Comparison of ENCODE assay signal across 12 mouse cellular contexts in the genomic region with DNA sequence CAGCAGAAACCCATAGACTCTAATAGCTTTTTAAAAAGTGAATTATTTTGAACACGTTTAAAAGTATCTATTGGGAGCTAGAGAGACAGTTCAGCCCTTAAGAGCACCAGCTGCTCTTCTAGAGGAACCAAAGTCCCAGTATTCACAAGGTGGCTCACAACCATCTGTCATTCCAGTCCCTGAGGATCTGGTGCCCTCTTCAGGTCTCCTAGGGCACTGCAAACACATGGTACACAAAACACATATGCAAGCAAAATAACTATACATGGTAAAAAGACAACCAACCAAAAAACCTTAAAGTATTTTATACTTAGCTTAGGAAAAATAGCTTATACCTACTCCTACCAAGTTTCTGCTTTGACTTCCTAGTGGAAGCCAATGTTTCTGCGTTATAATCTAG. TPM values are rescaled to one million over a fixed set of nuclear protein-coding genes. Genes with fewer than 3 reads are reported as not detected.
DNase-seq lines count a peak whose midpoint lies in the region; ATAC-seq and TF ChIP-seq lines count a peak whose summit lies in the region.
"Had no signal": no experiment of that assay in that cellular context is flagged by ENCODE, and none has a peak within 500 bp of the region (broad histone marks: within the 10 kb centered on the region; RNA-seq: fewer than 3 reads in every experiment).

No protein-coding gene starts in this region.

- no peak overlapping the region for H3K27ac ChIP-seq in forebrain, postnatal 0 days (ENCODE audit: low read depth, low read length)
- no peak overlapping the region for H3K27ac ChIP-seq in forebrain, embryonic 11.5 days (ENCODE audit: low read depth, low read length)
- H3K27ac ChIP-seq in midbrain, embryonic 11.5 days (ENCODE audit: low read depth, low read length): no peak overlapping the region
- H3K27ac ChIP-seq in midbrain, embryonic 10.5 days (replicated peaks): no peak overlapping the region
- no peak overlapping the region for H3K27ac ChIP-seq in stomach, postnatal 0 days (replicated peaks)
- H3K27ac ChIP-seq: hindbrain, embryonic 10.5 days had no signal

- peaks cover 45% of the 10 kb centered on the region for H3K36me3 ChIP-seq in forebrain, postnatal 0 days (ENCODE audit: insufficient read depth)
- H3K36me3 ChIP-seq in forebrain, embryonic 11.5 days (ENCODE audit: control insufficient read depth, insufficient read depth, low read length): peaks cover 6% of the 10 kb centered on the region; the same call in 1 of the 2 replicates
- peaks cover 18% of the 10 kb centered on the region for H3K36me3 ChIP-seq in midbrain, embryonic 11.5 days (ENCODE audit: control insufficient read depth, insufficient read depth, low read length)
- peaks cover 67% of the 10 kb centered on the region for H3K36me3 ChIP-seq in midbrain, embryonic 10.5 days
- peaks cover 3% of the 10 kb centered on the region; the same call in 1 of the 2 replicates for H3K36me3 ChIP-seq in stomach, postnatal 0 days (ENCODE audit: control insufficient read depth, insufficient read depth, low read length)

- no peaks in the 10 kb centered on the region for H3K27me3 ChIP-seq in forebrain, postnatal 0 days (ENCODE audit: insufficient read depth, low read length)
- no peaks in the 10 kb centered on the region for H3K27me3 ChIP-seq in forebrain, embryonic 11.5 days (ENCODE audit: control insufficient read depth, insufficient read depth, low read length)
- no peaks in the 10 kb centered on the region for H3K27me3 ChIP-seq in midbrain, embryonic 11.5 days (ENCODE audit: control insufficient read depth, insufficient read depth, low read length)
- H3K27me3 ChIP-seq in midbrain, embryonic 10.5 days (ENCODE audit: low read depth, poor library complexity, severe bottlenecking): no peaks in the 10 kb centered on the region
- H3K27me3 ChIP-seq in stomach, postnatal 0 days (ENCODE audit: control insufficient read depth, insufficient read depth, low read length): no peaks in the 10 kb centered on the region

- no peak for DNase-seq in forebrain, postnatal 0 days
- DNase-seq in forebrain, embryonic 11.5 days (ENCODE audit: low spot score): no peak
- peak; percentile 82 for DNase-seq in midbrain, embryonic 11.5 days (ENCODE audit: low spot score, missing footprints)
- DNase-seq in midbrain, embryonic 10.5 days (ENCODE audit: low spot score): no peak
- peak; percentile 71 for DNase-seq in ZHBTc4 (ENCODE audit: low read depth, low spot score)
- no peak for DNase-seq in stomach, postnatal 0 days (ENCODE audit: low spot score)
- DNase-seq in cerebellum, adult 9-11 months: no peak
- DNase-seq in urinary bladder, postnatal 36 days (ENCODE audit: low spot score in 2 of 2): no peak
- DNase-seq: lung, postnatal 4 days had no signal

- peaks cover 5% of the 10 kb centered on the region; the same call in 1 of the 2 replicates for H3K4me1 ChIP-seq in forebrain, postnatal 0 days (ENCODE audit: insufficient read depth)
- H3K4me1 ChIP-seq in forebrain, embryonic 11.5 days (replicated peaks; ENCODE audit: control insufficient read depth, insufficient read depth, low read length): no peaks in the 10 kb centered on the region
- H3K4me1 ChIP-seq in midbrain, embryonic 11.5 days (ENCODE audit: control insufficient read depth, insufficient read depth, low read length): peaks cover 5% of the 10 kb centered on the region
- peaks cover 11% of the 10 kb centered on the region for H3K4me1 ChIP-seq in midbrain, embryonic 10.5 days
- H3K4me1 ChIP-seq in stomach, postnatal 0 days (replicated peaks; ENCODE audit: control insufficient read depth, insufficient read depth): no peaks in the 10 kb centered on the region

- no peak overlapping the region for H3K4me2 ChIP-seq in forebrain, postnatal 0 days (ENCODE audit: low read depth)
- H3K4me2 ChIP-seq in forebrain, embryonic 11.5 days (ENCODE audit: low read depth, low read length, severe bottlenecking): no peak overlapping the region
- no peak overlapping the region for H3K4me2 ChIP-seq in midbrain, embryonic 11.5 days
- no peak overlapping the region for H3K4me2 ChIP-seq in stomach, postnatal 0 days (replicated peaks; ENCODE audit: low read depth)

- peak; percentile 40 for TF ChIP-seq CTCF in forebrain, postnatal 0 days (IDR thresholded peaks at IDR 0.05; ENCODE audit: low read depth)
- peak; percentile 54 for TF ChIP-seq CTCF in stomach, postnatal 0 days (IDR thresholded peaks at IDR 0.05; ENCODE audit: low read depth)

- no peak overlapping the region for H3K4me3 ChIP-seq in forebrain, postnatal 0 days (ENCODE audit: low read depth, low read length)
- H3K4me3 ChIP-seq in forebrain, embryonic 11.5 days (ENCODE audit: low read depth, low read length): no peak overlapping the region
- no peak overlapping the region for H3K4me3 ChIP-seq in midbrain, embryonic 11.5 days (ENCODE audit: low read depth, low read length)
- no peak overlapping the region for H3K4me3 ChIP-seq in midbrain, embryonic 10.5 days
- H3K4me3 ChIP-seq in stomach, postnatal 0 days (ENCODE audit: low read depth, low read length): no peak overlapping the region
- H3K4me3 ChIP-seq: hindbrain, embryonic 10.5 days; myocyte had no signal

- TF ChIP-seq EP300 in stomach, postnatal 0 days (optimal IDR thresholded peaks at IDR 0.05): no peak

- WGBS in forebrain, postnatal 0 days: 92% methylated on average over 2 of the region's 2 CpGs
- 92% methylated on average over 2 of the region's 2 CpGs for WGBS in forebrain, embryonic 11.5 days
- WGBS in midbrain, embryonic 11.5 days: 86% methylated on average over 2 of the region's 2 CpGs
- 93% methylated on average over 2 of the region's 2 CpGs for WGBS in midbrain, embryonic 10.5 days
- WGBS in stomach, postnatal 0 days: 98% methylated on average over 2 of the region's 2 CpGs

- H3K9me3 ChIP-seq in forebrain, postnatal 0 days (ENCODE audit: low read length): no peaks in the 10 kb centered on the region
- peaks cover 2% of the 10 kb centered on the region; the same call in 1 of the 2 replicates for H3K9me3 ChIP-seq in forebrain, embryonic 11.5 days (ENCODE audit: control insufficient read depth, low read length)
- no peaks in the 10 kb centered on the region; the same call in 1 of the 2 replicates for H3K9me3 ChIP-seq in midbrain, embryonic 11.5 days (ENCODE audit: control insufficient read depth, low read length)
- H3K9me3 ChIP-seq in midbrain, embryonic 10.5 days (replicated peaks): no peaks in the 10 kb centered on the region; the same call in 1 of the 2 replicates
- no peaks in the 10 kb centered on the region for H3K9me3 ChIP-seq in stomach, postnatal 0 days (ENCODE audit: control insufficient read depth, low read length)

- no peak overlapping the region for H3K9ac ChIP-seq in forebrain, postnatal 0 days
- no peak overlapping the region for H3K9ac ChIP-seq in forebrain, embryonic 11.5 days (ENCODE audit: low read length)
- no peak overlapping the region for H3K9ac ChIP-seq in midbrain, embryonic 11.5 days (ENCODE audit: low read length)
- no peak overlapping the region for H3K9ac ChIP-seq in stomach, postnatal 0 days (ENCODE audit: low read length)

- ATAC-seq in forebrain, postnatal 0 days: no peak
- ATAC-seq in forebrain, embryonic 11.5 days (replicated peaks; ENCODE audit: low FRiP score): no peak
- no peak for ATAC-seq in midbrain, embryonic 11.5 days (ENCODE audit: low FRiP score)
- ATAC-seq in stomach, postnatal 0 days (ENCODE audit: low FRiP score, low TSS enrichment): no peak
- ATAC-seq: forebrain, embryonic 14.5 days had no signal

RNA-seq across cellular contexts. Expression of a gene that starts 3.3 kb away (rescaled TPM):
- total RNA-seq in forebrain, postnatal 0 days (2014; rRNA removed): 18.4 and 19.2 TPM in 2 replicates
- polyA plus RNA-seq in forebrain, postnatal 0 days (2015; fragmentation: Nextera tagmentation; extraction: Ambion mirVana): 6.2 and 9.1 TPM in 2 replicates
- 27.4 and 27.7 TPM in 2 replicates for polyA plus RNA-seq in forebrain, embryonic 11.5 days (2014; fragmentation: Nextera tagmentation; extraction: Ambion mirVana)
- 20.3 and 22.6 TPM in 2 replicates for polyA plus RNA-seq in midbrain, embryonic 11.5 days (2014; fragmentation: Nextera tagmentation; extraction: Ambion mirVana)
- 27.1 and 31.4 TPM in 2 replicates for polyA plus RNA-seq in midbrain, embryonic 10.5 days (2016; fragmentation: Nextera tagmentation; extraction: Ambion mirVana)
- 4.4 and 4.9 TPM in 2 replicates for polyA plus RNA-seq in stomach, postnatal 0 days (2015; fragmentation: Nextera tagmentation; extraction: Ambion mirVana)

RNA-seq across cellular contexts. Expression of a gene that starts 6.4 kb away (rescaled TPM):
- total RNA-seq in forebrain, postnatal 0 days (2014; rRNA removed): 39.4 and 70.9 TPM in 2 replicates
- polyA plus RNA-seq in forebrain, postnatal 0 days (2015; fragmentation: Nextera tagmentation; extraction: Ambion mirVana): 107 TPM in 2 replicates
- polyA plus RNA-seq in forebrain, embryonic 11.5 days (2014; fragmentation: Nextera tagmentation; extraction: Ambion mirVana): 119 TPM in 2 replicates
- 124 and 130 TPM in 2 replicates for polyA plus RNA-seq in midbrain, embryonic 11.5 days (2014; fragmentation: Nextera tagmentation; extraction: Ambion mirVana)
- 141 and 142 TPM in 2 replicates for polyA plus RNA-seq in midbrain, embryonic 10.5 days (2016; fragmentation: Nextera tagmentation; extraction: Ambion mirVana)
- 96.3 and 98.6 TPM in 2 replicates for polyA plus RNA-seq in stomach, postnatal 0 days (2015; fragmentation: Nextera tagmentation; extraction: Ambion mirVana)

RNA-seq across cellular contexts. Expression of a gene that starts 34.3 kb away (rescaled TPM):
- total RNA-seq in forebrain, postnatal 0 days (2014; rRNA removed): 1.1 and 1.8 TPM in 2 replicates
- polyA plus RNA-seq in forebrain, postnatal 0 days (2015; fragmentation: Nextera tagmentation; extraction: Ambion mirVana): 1.7 and 2.6 TPM in 2 replicates
- 2.0 and 2.3 TPM in 2 replicates for polyA plus RNA-seq in forebrain, embryonic 11.5 days (2014; fragmentation: Nextera tagmentation; extraction: Ambion mirVana)
- 2.0 and 2.2 TPM in 2 replicates for polyA plus RNA-seq in midbrain, embryonic 11.5 days (2014; fragmentation: Nextera tagmentation; extraction: Ambion mirVana)
- polyA plus RNA-seq in midbrain, embryonic 10.5 days (2016; fragmentation: Nextera tagmentation; extraction: Ambion mirVana): 1.0 and 2.0 TPM in 2 replicates
- 4.1 and 4.7 TPM in 2 replicates for polyA plus RNA-seq in stomach, postnatal 0 days (2015; fragmentation: Nextera tagmentation; extraction: Ambion mirVana)

RNA-seq across cellular contexts. Expression of a gene that starts 34.3 kb away (rescaled TPM):
- total RNA-seq in forebrain, postnatal 0 days (2014; rRNA removed): 1.2 and 2.3 TPM in 2 replicates
- 0.64 and 0.70 TPM in 2 replicates for polyA plus RNA-seq in forebrain, postnatal 0 days (2015; fragmentation: Nextera tagmentation; extraction: Ambion mirVana)
- 0.28 and 0.47 TPM in 2 replicates for polyA plus RNA-seq in forebrain, embryonic 11.5 days (2014; fragmentation: Nextera tagmentation; extraction: Ambion mirVana)
- 0.51 and 0.81 TPM in 2 replicates for polyA plus RNA-seq in midbrain, embryonic 11.5 days (2014; fragmentation: Nextera tagmentation; extraction: Ambion mirVana)
- polyA plus RNA-seq in midbrain, embryonic 10.5 days (2016; fragmentation: Nextera tagmentation; extraction: Ambion mirVana): 0.56 and 0.57 TPM in 2 replicates
- 3.8 and 3.9 TPM in 2 replicates for polyA plus RNA-seq in stomach, postnatal 0 days (2015; fragmentation: Nextera tagmentation; extraction: Ambion mirVana)

Comparison
In these comparisons a context has a peak if more than half of its experiments do, and no peak if none do; other contexts are left out.
1. DNase-seq: peak in midbrain, embryonic 11.5 days (single experiment) and ZHBTc4 (single experiment); none in forebrain, postnatal 0 days (single experiment), forebrain, embryonic 11.5 days (single experiment), midbrain, embryonic 10.5 days (single experiment), stomach, postnatal 0 days (single experiment), cerebellum, adult 9-11 months (single experiment) and urinary bladder, postnatal 36 days (0 of 2).